Mouse (Mus musculus): ENCODE results near the gene Plekhh1. TPM values are rescaled to one million over a fixed set of nuclear protein-coding genes. Genes with fewer than 3 reads are reported as not detected.
A peak's percentile ranks its signal among the peaks of the same experiment; 100 is the strongest.
"Not testable (repeated sequence)": the region's sequence is repeated elsewhere in the genome, so short reads cannot be mapped to it uniquely, and the experiment has no call there.

The Plekhh1 gene
- polyA plus RNA-seq, 1 experiment from 2014 or later = 0.13 TPM

DNA sequence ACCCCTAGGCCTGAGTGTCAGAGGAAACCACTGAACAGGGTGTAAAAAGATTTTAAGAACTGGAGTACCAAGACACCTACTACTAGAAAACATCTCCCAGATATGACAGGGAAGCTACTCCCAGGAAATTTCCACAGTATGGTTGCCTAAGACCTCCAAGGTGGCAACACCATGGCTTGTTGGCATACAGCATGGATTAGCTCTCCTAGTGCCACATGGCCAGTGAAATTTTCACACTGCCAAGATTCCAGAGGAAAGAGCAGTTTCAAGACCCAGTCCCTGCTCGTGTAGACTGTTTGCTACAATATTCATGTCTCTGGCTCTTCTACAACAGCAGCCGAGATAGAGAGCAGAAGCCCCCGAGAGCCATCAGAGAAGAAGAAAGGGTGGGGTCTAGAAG lies 26.0 kb upstream of the Plekhh1 start:
- Histone ChIP-seq H3K27ac (replicated peaks) (no peak overlapping the region), H3K4me2 (no peak overlapping the region), H3K9me3 (replicated peaks) (no peaks in the 10 kb centered on the region), H3K27me3 (peaks cover 38% of the 10 kb centered on the region), H3K36me3 (replicated peaks) (no peaks in the 10 kb centered on the region), H3K4me1 (replicated peaks) (peaks cover 18% of the 10 kb centered on the region), H3K9ac (no peak overlapping the region), H3K4me3 (replicated peaks) (no peak overlapping the region)
- 51% methylated on average over 3 of the region's 3 CpGs for whole genome bisulfite sequencing (ENCODE audit: insufficient replicate concordance)
- ATAC-seq (ENCODE audit: insufficient read depth) = no peak

DNA sequence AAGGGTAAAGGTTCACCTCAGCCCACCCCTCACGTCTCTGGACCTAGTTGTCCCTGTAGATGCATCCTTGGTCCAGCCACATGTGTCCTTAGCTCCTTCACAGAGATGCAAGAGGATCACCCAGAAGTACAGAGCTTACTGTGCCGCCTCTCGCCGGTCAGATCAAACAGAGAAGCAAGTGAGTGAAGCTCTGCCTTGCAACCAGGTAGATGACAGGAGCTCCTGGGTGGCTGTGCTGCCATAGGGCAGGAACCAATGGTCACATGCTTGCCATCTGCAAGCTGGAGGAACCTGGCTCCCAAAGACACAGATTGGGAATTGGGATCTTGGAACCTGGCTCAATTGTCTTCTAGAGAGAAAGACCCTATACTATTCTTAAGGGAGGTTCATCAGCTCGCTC lies 23.5 kb upstream of the Plekhh1 start:
- H3K27me3 ChIP-seq = peaks cover 44% of the 10 kb centered on the region

DNA sequence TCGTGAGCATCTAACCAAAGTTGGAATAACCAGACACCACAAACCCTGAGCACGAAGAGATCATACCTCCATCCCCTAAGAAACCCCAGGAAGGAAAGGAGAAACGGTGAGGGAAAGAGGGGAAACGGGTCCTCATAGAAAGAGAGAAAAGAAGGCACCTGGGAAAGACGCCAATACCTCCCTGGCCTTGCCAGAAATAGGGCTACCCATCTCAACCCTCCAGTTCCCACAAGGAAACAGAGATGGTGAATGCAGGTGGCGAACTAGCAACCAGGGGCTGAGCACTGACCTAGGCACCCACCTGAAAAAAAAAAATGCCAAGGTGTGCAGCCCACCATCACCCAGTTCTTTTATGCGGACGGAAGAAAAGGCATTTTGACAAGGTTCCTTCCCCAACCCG lies 22.9 kb upstream of the Plekhh1 start:
- H3K9ac ChIP-seq = no peak overlapping the region
- 32% methylated on average over 9 of the region's 9 CpGs for WGBS (ENCODE audit: insufficient replicate concordance)
- H3K36me3 ChIP-seq (replicated peaks) = no peaks in the 10 kb centered on the region
- H3K27me3 ChIP-seq = peaks cover 44% of the 10 kb centered on the region
- no peak overlapping the region for H3K27ac ChIP-seq (replicated peaks)
- H3K4me2 ChIP-seq = peak overlapping the region; percentile 86
- H3K4me1 ChIP-seq (replicated peaks) = peaks cover 18% of the 10 kb centered on the region
- H3K9me3 ChIP-seq (replicated peaks) = no peaks in the 10 kb centered on the region
- H3K4me3 ChIP-seq (replicated peaks) = peak overlapping the region; percentile 73
- ATAC-seq (ENCODE audit: insufficient read depth) = no peak

More for the DNA sequence above, 23.5 kb upstream of the Plekhh1 start:
- no peak overlapping the region for H3K4me3 ChIP-seq (replicated peaks)
- H3K4me1 ChIP-seq (replicated peaks) = peaks cover 18% of the 10 kb centered on the region
- 66% methylated on average over 5 of the region's 5 CpGs for WGBS (ENCODE audit: insufficient replicate concordance)
- H3K9ac ChIP-seq = no peak overlapping the region
- H3K9me3 ChIP-seq (replicated peaks) = no peaks in the 10 kb centered on the region
- H3K27ac ChIP-seq (replicated peaks) = no peak overlapping the region
- H3K4me2 ChIP-seq = no peak overlapping the region
- H3K36me3 ChIP-seq (replicated peaks) = no peaks in the 10 kb centered on the region
- no peak for ATAC-seq (ENCODE audit: insufficient read depth)

DNA sequence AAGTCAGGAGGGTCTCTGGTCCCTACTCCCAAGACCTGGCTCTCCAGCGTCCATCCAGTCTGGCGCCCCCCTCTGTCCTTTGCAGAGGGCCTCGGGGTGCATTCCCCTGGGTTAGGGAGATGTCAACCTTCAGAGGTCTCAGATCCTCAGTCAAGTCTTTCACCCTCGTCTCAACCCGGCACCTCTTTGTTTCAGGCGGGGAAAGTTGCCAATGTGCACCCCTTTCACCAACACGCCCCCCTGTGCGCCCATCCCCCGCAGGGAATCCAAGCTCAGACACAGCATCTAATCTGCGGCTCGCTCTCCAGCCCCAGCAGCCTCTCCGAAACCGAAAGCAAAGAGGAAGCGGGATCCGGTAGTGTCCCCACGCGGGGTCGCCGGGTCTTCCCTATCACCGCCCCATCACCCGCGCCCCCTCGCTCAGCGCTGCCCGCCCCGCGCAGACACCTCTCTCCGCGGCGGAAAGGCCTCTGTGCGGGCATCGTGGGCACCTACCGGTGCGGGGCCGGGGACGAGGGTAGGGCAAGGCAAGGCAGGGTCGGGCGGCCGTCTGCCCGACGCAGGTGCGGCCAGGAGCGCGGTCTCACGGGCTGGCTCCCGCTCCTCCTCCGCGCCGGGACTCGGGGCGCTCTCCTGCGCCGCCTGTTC lies 22.4 kb upstream of the Plekhh1 start:
- Histone ChIP-seq H3K27me3 (peaks cover 44% of the 10 kb centered on the region), H3K27ac (replicated peaks) (no peak overlapping the region), H3K9me3 (replicated peaks) (no peaks in the 10 kb centered on the region), H3K4me2 (peak overlapping the region; percentile 86), H3K9ac (peak overlapping the region; percentile 54), H3K4me1 (replicated peaks) (peaks cover 18% of the 10 kb centered on the region), H3K4me3 (replicated peaks) (peak overlapping the region; percentile 73), H3K36me3 (replicated peaks) (no peaks in the 10 kb centered on the region)
- ATAC-seq (ENCODE audit: insufficient read depth) = 0 out of 2 replicates have a peak, but pooled peaks have one; percentile 23
- under 1% methylated on average over 53 of the region's 53 CpGs for WGBS (ENCODE audit: insufficient replicate concordance)

GRCm38 (mm10) chr12:79007126-79007753 lies 21.7 kb upstream of the Plekhh1 start, which contains the start of gene Tmem229b:
Tmem229b (minus strand) TSS chr12:79007627.
- WGBS (ENCODE audit: insufficient replicate concordance) = 2% methylated on average over 48 of the region's 49 CpGs
- H3K9ac ChIP-seq = peak within 1 kb of the TSS; percentile 54
- H3K4me3 ChIP-seq (replicated peaks) = peak within 1 kb of the TSS; percentile 73
- H3K27ac ChIP-seq (replicated peaks) = no peak within 1 kb of the TSS
- H3K4me2 ChIP-seq = peak within 1 kb of the TSS; percentile 86
- H3K27me3 ChIP-seq = peaks cover 44% of the 10 kb centered on the region
- peak; percentile 37; the same call in 1 of the 2 replicates for ATAC-seq (ENCODE audit: insufficient read depth)
- H3K9me3 ChIP-seq (replicated peaks) = no peaks in the 10 kb centered on the region
- H3K36me3 ChIP-seq (replicated peaks) = no peaks in the 10 kb centered on the region
- H3K4me1 ChIP-seq (replicated peaks) = peaks cover 15% of the 10 kb centered on the region

GRCm38 (mm10) chr12:79010569-79010968 lies 18.4 kb upstream of the Plekhh1 start:
- ATAC-seq (ENCODE audit: insufficient read depth) = no peak
- 38% methylated on average over 3 of the region's 3 CpGs for WGBS (ENCODE audit: insufficient replicate concordance)
- Histone ChIP-seq H3K4me1 (replicated peaks) (peaks cover 12% of the 10 kb centered on the region), H3K27me3 (peaks cover 30% of the 10 kb centered on the region), H3K4me3 (replicated peaks) (no peak overlapping the region), H3K4me2 (no peak overlapping the region), H3K27ac (replicated peaks) (no peak overlapping the region), H3K9ac (no peak overlapping the region), H3K9me3 (replicated peaks) (no peaks in the 10 kb centered on the region), H3K36me3 (replicated peaks) (no peaks in the 10 kb centered on the region)

DNA sequence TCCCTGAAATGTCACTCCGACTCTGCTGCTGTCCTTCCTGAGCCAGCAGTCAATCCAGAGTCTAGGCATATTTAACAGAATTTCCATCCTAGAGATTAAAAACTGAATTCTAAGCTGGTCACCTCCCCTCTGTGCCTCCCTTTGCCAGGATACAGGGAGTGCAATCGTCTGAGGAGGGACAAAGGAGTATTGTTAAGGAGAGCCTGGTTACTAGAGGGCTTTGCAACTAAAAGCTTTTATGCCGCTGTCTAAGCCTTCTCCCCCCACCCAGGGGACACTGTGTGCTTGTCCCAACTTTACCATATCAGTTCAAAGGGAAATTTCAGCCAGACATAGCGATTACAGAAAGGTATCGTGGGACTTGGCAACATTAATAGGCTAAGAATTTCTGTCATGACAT lies 12.9 kb upstream of the Plekhh1 start:
- H3K9ac ChIP-seq = no peak overlapping the region
- H3K36me3 ChIP-seq (replicated peaks) = no peaks in the 10 kb centered on the region
- H3K27me3 ChIP-seq = no peaks in the 10 kb centered on the region
- WGBS (ENCODE audit: insufficient replicate concordance) = 62% methylated on average over 5 of the region's 5 CpGs
- H3K4me2 ChIP-seq = no peak overlapping the region
- ATAC-seq (ENCODE audit: insufficient read depth) = no peak
- H3K27ac ChIP-seq (replicated peaks) = no peak overlapping the region
- no peak overlapping the region for H3K4me3 ChIP-seq (replicated peaks)
- no peaks in the 10 kb centered on the region; the same call in 1 of the 2 replicates for H3K4me1 ChIP-seq (replicated peaks)
- H3K9me3 ChIP-seq (replicated peaks) = no peaks in the 10 kb centered on the region

DNA sequence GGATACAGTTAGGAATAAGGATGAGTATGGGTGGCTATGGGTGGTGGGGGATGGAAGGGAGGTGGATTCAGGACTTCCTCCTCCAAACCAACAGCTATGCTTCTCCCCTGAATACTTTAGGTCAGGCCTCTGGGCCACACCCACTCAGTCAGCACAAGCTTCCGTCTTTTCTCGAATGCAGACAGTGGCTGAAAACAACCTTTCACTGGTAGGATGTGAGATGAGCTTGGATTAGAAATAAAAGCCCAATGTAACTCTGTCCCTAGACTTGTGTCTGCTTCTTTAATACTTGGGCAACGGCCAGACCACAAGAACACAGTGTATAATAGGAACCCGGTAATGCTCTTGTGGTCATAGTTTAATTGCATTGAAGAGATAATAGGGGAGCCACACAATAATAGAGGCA lies 11.0 kb upstream of the Plekhh1 start:
- H3K27me3 ChIP-seq = no peaks in the 10 kb centered on the region
- no peak overlapping the region for H3K4me3 ChIP-seq (replicated peaks)
- no peak overlapping the region for H3K9ac ChIP-seq
- no peak overlapping the region for H3K4me2 ChIP-seq
- H3K9me3 ChIP-seq (replicated peaks) = no peaks in the 10 kb centered on the region
- 13% methylated on average over 4 of the region's 4 CpGs for WGBS (ENCODE audit: insufficient replicate concordance)
- no peak overlapping the region for H3K27ac ChIP-seq (replicated peaks)
- no peaks in the 10 kb centered on the region for H3K36me3 ChIP-seq (replicated peaks)
- no peaks in the 10 kb centered on the region; the same call in 1 of the 2 replicates for H3K4me1 ChIP-seq (replicated peaks)
- ATAC-seq (ENCODE audit: insufficient read depth) = no peak

GRCm38 (mm10) chr12:79021902-79022301 lies 7.1 kb upstream of the Plekhh1 start:
- Histone ChIP-seq H3K36me3 (replicated peaks) (no peaks in the 10 kb centered on the region), H3K27me3 (peaks cover 4% of the 10 kb centered on the region), H3K4me3 (replicated peaks) (no peak overlapping the region), H3K9ac (no peak overlapping the region), H3K4me1 (replicated peaks) (no peaks in the 10 kb centered on the region; the same call in 1 of the 2 replicates), H3K4me2 (no peak overlapping the region), H3K27ac (replicated peaks) (no peak overlapping the region), H3K9me3 (replicated peaks) (no peaks in the 10 kb centered on the region)
- no peak for ATAC-seq (ENCODE audit: insufficient read depth)
- 64% methylated on average over 1 of the region's 1 CpGs for WGBS (ENCODE audit: insufficient replicate concordance)

DNA sequence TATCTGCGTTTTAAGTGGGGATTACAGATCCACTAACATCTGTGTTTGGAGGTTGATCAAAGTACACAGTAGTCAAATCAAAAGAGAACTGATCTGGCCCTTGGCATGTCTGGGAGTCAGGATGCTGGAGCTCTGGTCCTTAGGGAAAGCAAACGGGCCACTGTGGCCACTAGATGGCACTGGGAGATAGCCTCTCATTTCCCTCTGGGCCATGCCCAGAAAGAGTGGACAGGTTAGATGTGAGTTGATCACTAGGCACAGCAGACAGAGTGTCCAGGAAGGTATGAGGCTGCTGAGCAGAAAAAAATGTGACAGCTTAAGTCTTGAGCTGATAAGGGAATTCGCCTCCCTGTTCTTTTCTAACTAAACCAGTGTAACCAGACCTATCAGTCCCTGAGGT lies 6.1 kb upstream of the Plekhh1 start:
- peaks cover 12% of the 10 kb centered on the region for H3K27me3 ChIP-seq

GRCm38 (mm10) chr12:79027526-79027925 lies 1.4 kb upstream of the Plekhh1 start:
- not testable (repeated sequence) for H3K4me3 ChIP-seq (replicated peaks); H3K27ac ChIP-seq (replicated peaks); H3K4me1 ChIP-seq (replicated peaks); H3K9me3 ChIP-seq (replicated peaks); ATAC-seq (ENCODE audit: insufficient read depth); H3K36me3 ChIP-seq (replicated peaks); H3K4me2 ChIP-seq; H3K9ac ChIP-seq
- H3K27me3 ChIP-seq = peaks cover 51% of the 10 kb centered on the region
- 80% methylated on average over 8 of the region's 8 CpGs for WGBS (ENCODE audit: insufficient replicate concordance)

More for the DNA sequence above, 6.1 kb upstream of the Plekhh1 start:
- Histone ChIP-seq H3K27ac (replicated peaks) (no peak overlapping the region), H3K4me1 (replicated peaks) (no peaks in the 10 kb centered on the region; the same call in 1 of the 2 replicates), H3K9me3 (replicated peaks) (no peaks in the 10 kb centered on the region), H3K9ac (no peak overlapping the region), H3K4me2 (no peak overlapping the region), H3K36me3 (replicated peaks) (no peaks in the 10 kb centered on the region), H3K4me3 (replicated peaks) (no peak overlapping the region)
- ATAC-seq (ENCODE audit: insufficient read depth) = no peak
- 8% methylated on average over 3 of the region's 3 CpGs for WGBS (ENCODE audit: insufficient replicate concordance)

All from liver, embryonic 15.5 days (tissue).